Mouse (Mus musculus) spleen, adult 2 months (tissue): ENCODE results near the gene Gm17660.

ENCODE experiments used
- CTCF ChIP-seq: fragments of 200-500 bp; IDR thresholded peaks from 2 replicates; pipeline ENCODE4 v1.5.1; 2011; ENCODE audit warnings: mild to moderate bottlenecking, inconsistent platforms; ENCODE audit not compliant: insufficient read depth, insufficient read length, insufficient replicate concordance; ENCODE audit errors: extremely low read depth
- POLR2A ChIP-seq: fragments of 200-500 bp; IDR thresholded peaks from 2 replicates; pipeline ENCODE4 v1.6.1; 2011; ENCODE audit warnings: low read depth, low read length, inconsistent platforms

DNA sequence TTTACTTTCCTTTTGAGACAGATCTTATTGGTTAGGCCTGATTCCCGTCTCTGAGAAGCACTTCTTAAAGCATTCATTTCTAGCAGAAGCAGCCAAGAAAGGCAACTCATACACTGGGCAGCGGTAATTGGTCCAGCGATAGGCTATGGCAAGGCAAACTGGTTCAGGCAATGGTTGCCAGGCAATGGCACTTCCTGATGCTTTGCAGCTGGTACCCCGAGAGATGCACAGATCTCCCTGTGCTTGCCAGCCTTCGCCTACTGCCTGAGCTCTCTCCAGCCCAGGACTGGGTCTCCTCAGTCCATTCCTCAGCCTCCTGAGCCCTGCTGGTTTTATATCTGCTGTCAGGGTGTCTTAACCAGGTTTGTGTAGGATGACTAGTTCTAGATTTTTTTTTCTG lies 17.0 kb downstream of the Gm17660 start:
- TF ChIP-seq POLR2A, result no peak
- TF ChIP-seq CTCF, result no peak
